Mouse (Mus musculus): ENCODE measurements around the gene Sowahb.

DNA sequence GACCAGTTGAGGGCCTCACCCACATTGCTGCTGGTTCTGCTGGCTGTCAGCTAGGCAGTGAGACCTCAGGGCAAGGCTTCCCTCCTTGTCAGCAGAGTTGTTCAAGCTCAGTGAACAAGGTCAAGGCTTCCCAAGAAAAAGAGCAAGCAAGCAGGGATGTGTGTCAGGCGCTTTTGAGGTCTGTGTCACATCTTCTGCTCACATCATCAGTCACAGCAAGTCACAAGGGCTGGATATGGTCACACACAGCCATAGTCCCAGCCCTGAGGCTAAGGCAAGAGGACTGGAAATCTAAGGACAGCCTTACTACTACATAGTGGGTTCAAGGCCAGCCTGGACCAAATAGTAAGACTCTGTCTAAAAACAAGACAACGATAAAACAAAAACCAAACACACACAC, 50.0 kb downstream of the Sowahb start:
- TF ChIP-seq GATA1 (IDR thresholded peaks at IDR 0.05; ENCODE audit: low read length) (no peak), TAL1 (IDR thresholded peaks at IDR 0.05; ENCODE audit: low read length) (no peak)

Data from erythroblast, embryonic 14.5 days (primary cell).